Mouse (Mus musculus) testis, adult 2 months (tissue): ENCODE results near the gene Adam15.

Source experiments
- CTCF ChIP-seq: fragments of 200-500 bp; IDR thresholded peaks from 2 replicates; pipeline ENCODE4 v1.5.1; 2012; ENCODE audit warnings: low read depth, mild to moderate bottlenecking, inconsistent platforms, low read length, moderate library complexity; ENCODE audit not compliant: control insufficient read depth, insufficient read depth, insufficient replicate concordance
- POLR2A ChIP-seq: fragments of 200-500 bp; IDR thresholded peaks from 2 replicates; pipeline ENCODE4 v1.6.1; 2012; ENCODE audit warnings: low read depth, mild to moderate bottlenecking, inconsistent platforms, low read length, moderate library complexity; ENCODE audit not compliant: control insufficient read depth

DNA sequence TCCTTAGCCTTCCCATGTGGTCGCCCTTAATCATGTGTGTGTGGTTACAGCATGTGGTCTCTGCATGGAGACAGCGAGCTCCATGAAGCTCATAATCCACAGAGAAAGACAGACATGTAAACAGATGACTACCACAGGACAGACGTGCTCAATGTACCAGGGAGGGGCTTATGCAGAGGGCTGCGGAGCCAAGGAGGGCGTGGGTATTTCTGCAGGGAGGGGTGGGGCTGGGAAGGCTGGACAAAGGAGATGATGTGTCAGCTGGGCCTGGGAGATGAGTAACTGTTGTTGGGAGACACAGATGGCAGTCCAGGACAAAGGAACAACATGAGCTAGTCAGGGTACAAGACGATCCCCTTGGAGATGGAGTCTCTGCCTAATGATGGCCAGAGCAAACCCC, 9.8 kb upstream of the Adam15 start:
- TF ChIP-seq CTCF (no peak), POLR2A (no peak)
